Comparison of ENCODE assay signal across 25 mouse cellular contexts in genomic region chr2:52831585-52831984, GRCm38 (mm10). TPM values are rescaled to one million over a fixed set of nuclear protein-coding genes. Genes with fewer than 3 reads are reported as not detected.
DNase-seq lines count a peak whose midpoint lies in the region; ATAC-seq and TF ChIP-seq lines count a peak whose summit lies in the region.
"Had no signal": no experiment of that assay in that cellular context is flagged by ENCODE, and none has a peak within 500 bp of the region (broad histone marks: within the 10 kb centered on the region; RNA-seq: fewer than 3 reads in every experiment).

No protein-coding gene starts in this region.

- dilution Hi-C loops in CH12.LX (cut with MboI; ENCODE audit: extremely low pct_ligation_motif_present, extremely low pct_unique_long_range_greater_than_20kb, low sequenced_read_pairs): no loop called here

- ATAC-seq in granulocyte monocyte progenitor cell, adult 5-6 weeks (replicated peaks; ENCODE audit: poor library complexity, severe bottlenecking): peak; percentile 45; the same call in 1 of the 2 replicates
- peak; percentile 38; the same call in 1 of the 2 replicates for ATAC-seq in megakaryocyte progenitor cell, adult 5-6 weeks (replicated peaks; ENCODE audit: poor library complexity)
- no peak for ATAC-seq in cerebellum, adult (ENCODE audit: insufficient number of reproducible peaks, low FRiP score, low TSS enrichment)
- ATAC-seq: activated CD4-positive, CD25-positive, alpha-beta regulatory T cell, adult 4 months; CD4-positive, CD25-positive, alpha-beta regulatory T cell, adult 4 months; forebrain, embryonic 13.5 days; forebrain, embryonic 15.5 days; forebrain, postnatal 0 days had no signal

- DNase-seq in 416B (ENCODE audit: low read depth) (peak; percentile 42), CH12.LX (ENCODE audit: extremely low read depth) (peak; percentile 24)
- no peak for DNase-seq in T-cell, adult 2 months (ENCODE audit: low spot score)
- no peak for DNase-seq in adrenal gland, postnatal 10 days
- DNase-seq: adrenal gland, adult 2 months; adrenal gland, postnatal 14 days; adrenal gland, postnatal 36 days; B cell, adult 2 months; cerebellum, adult 11 months; cerebellum, adult 18-20 months; cerebellum, adult 8-10 months; cerebellum, adult 9-11 months; cerebellum, postnatal 14 days; cerebellum, postnatal 36 days; forebrain, postnatal 0 days had no signal

- H3K79me2 ChIP-seq in CH12.LX (replicated peaks; ENCODE audit: control insufficient read depth, extremely low read depth, insufficient read depth, poor library complexity, severe bottlenecking): no peaks in the 10 kb centered on the region

- no peak overlapping the region for H3K27ac ChIP-seq in CH12.LX (ENCODE audit: insufficient read depth, low read depth)
- H3K27ac ChIP-seq: embryonic facial prominence, embryonic 10.5 days; embryonic facial prominence, embryonic 12.5 days; forebrain, embryonic 13.5 days; forebrain, embryonic 15.5 days had no signal

- no peak for TF ChIP-seq RAD21 in CH12.LX (IDR thresholded peaks at IDR 0.05; ENCODE audit: low read depth, low read length)

- H3K4me3 ChIP-seq in CH12.LX (replicated peaks in 1 of 3; ENCODE audit: low read depth in 2 of 3, low read length in 2 of 3, poor library complexity in 1 of 3): no peak overlapping the region
- H3K4me3 ChIP-seq: embryonic facial prominence, embryonic 10.5 days; embryonic facial prominence, embryonic 12.5 days; forebrain, embryonic 13.5 days; forebrain, embryonic 15.5 days had no signal

- TF ChIP-seq EP300 in CH12.LX (IDR thresholded peaks at IDR 0.05; ENCODE audit: low read length): no peak

- no peaks in the 10 kb centered on the region for H3K27me3 ChIP-seq in CH12.LX (replicated peaks)
- H3K27me3 ChIP-seq: embryonic facial prominence, embryonic 12.5 days; forebrain, embryonic 13.5 days; forebrain, embryonic 15.5 days had no signal

- H3K9ac ChIP-seq in CH12.LX (ENCODE audit: insufficient read depth, low read depth): no peak overlapping the region
- H3K9ac ChIP-seq: embryonic facial prominence, embryonic 12.5 days; forebrain, embryonic 13.5 days; forebrain, embryonic 15.5 days; forebrain, postnatal 0 days had no signal

- no peaks in the 10 kb centered on the region for H3K9me3 ChIP-seq in CH12.LX (replicated peaks; ENCODE audit: low read length)
- H3K9me3 ChIP-seq: embryonic facial prominence, embryonic 10.5 days; forebrain, embryonic 13.5 days; forebrain, embryonic 15.5 days had no signal

- in situ Hi-C loops in CH12.LX (cut with MboI; ENCODE audit: low pct_ligation_motif_present, low pct_unique_long_range_greater_than_20kb, low sequenced_read_pairs): no loop called here

- H3K4me2 ChIP-seq in CH12.LX (ENCODE audit: insufficient read depth, low read depth, poor library complexity, severe bottlenecking): no peak overlapping the region
- H3K4me2 ChIP-seq: embryonic facial prominence, embryonic 12.5 days; forebrain, embryonic 13.5 days; forebrain, embryonic 15.5 days had no signal

- peaks cover 0 to 31% of the 10 kb centered on the region in 2 experiments; a peak in 2 of 4 replicates for H3K4me1 ChIP-seq in CH12.LX (ENCODE audit: control insufficient read depth in 1 of 2, insufficient read depth in 2 of 2)
- H3K4me1 ChIP-seq: embryonic facial prominence, embryonic 10.5 days; embryonic facial prominence, embryonic 12.5 days; forebrain, embryonic 13.5 days; forebrain, embryonic 15.5 days had no signal

- TF ChIP-seq POLR2A in CH12.LX (IDR thresholded peaks at IDR 0.05; ENCODE audit: low read depth, low read length): no peak

- H3K36me3 ChIP-seq in CH12.LX (replicated peaks in 1 of 2; ENCODE audit: control insufficient read depth in 1 of 2, insufficient read depth in 1 of 2, low read length in 1 of 2): no peaks in the 10 kb centered on the region
- H3K36me3 ChIP-seq: embryonic facial prominence, embryonic 10.5 days; embryonic facial prominence, embryonic 12.5 days; forebrain, embryonic 15.5 days had no signal

- no peak for TF ChIP-seq CTCF in CH12.LX (conservative IDR thresholded peaks at IDR 0.05 in 1 of 2, IDR thresholded peaks at IDR 0.05 in 1 of 2; ENCODE audit: low read depth in 2 of 2, low read length in 2 of 2)

TF ChIP-seq in CH12.LX, 34 proteins besides CTCF, POLR2A, EP300 and RAD21:
- TF ChIP-seq MEF2A (IDR thresholded peaks at IDR 0.05; ENCODE audit: borderline replicate concordance, low read depth, low read length) (no peak), NRF1 (IDR thresholded peaks at IDR 0.05; ENCODE audit: low read depth, low read length) (no peak), HCFC1 (IDR thresholded peaks at IDR 0.05; ENCODE audit: low read depth, low read length) (no peak), ELF1 (IDR thresholded peaks at IDR 0.05; ENCODE audit: low read depth, low read length) (no peak), SIN3A (IDR thresholded peaks at IDR 0.05; ENCODE audit: low read length) (no peak), ZNF384 (IDR thresholded peaks at IDR 0.05; ENCODE audit: low read depth, low read length) (no peak), ZKSCAN1 (IDR thresholded peaks at IDR 0.05; ENCODE audit: borderline replicate concordance, low read depth, low read length) (no peak), MXI1 (IDR thresholded peaks at IDR 0.05; ENCODE audit: low read depth, low read length) (no peak), TBP (conservative IDR thresholded peaks at IDR 0.05; ENCODE audit: low read depth, low read length) (no peak), JUND (conservative IDR thresholded peaks at IDR 0.05; ENCODE audit: low read depth, low read length) (no peak), IRF4 (IDR thresholded peaks at IDR 0.05; ENCODE audit: low read depth, low read length) (no peak), RCOR1 (conservative IDR thresholded peaks at IDR 0.05; ENCODE audit: low read depth, low read length) (no peak), ETS1 (conservative IDR thresholded peaks at IDR 0.05; ENCODE audit: low read depth, low read length) (no peak)

RNA-seq across cellular contexts. Expression of gene Fmnl2, which starts 26.1 kb away (rescaled TPM):
- 0.42 and 0.59 TPM in 2 replicates for total RNA-seq in CH12.LX (2012; rRNA removed)
- 2.1 and 2.2 TPM in 2 replicates for total RNA-seq in CH12.LX (2014; rRNA removed)
- polyA plus RNA-seq in CH12.LX (2012; ENCODE audit: insufficient read length, low read depth): 2.8 and 2.9 TPM in 2 replicates
- 4.0 and 5.7 TPM in 2 replicates for total RNA-seq in granulocyte monocyte progenitor cell, adult 5-6 weeks (2014; fragmentation: Nextera tagmentation)
- 3.8 and 4.4 TPM in 2 replicates for total RNA-seq in granulocyte monocyte progenitor cell, adult 5-6 weeks (2017)
- 6.9 and 7.5 TPM in 2 replicates for total RNA-seq in megakaryocyte progenitor cell, adult 5-6 weeks (2015)
- total RNA-seq in megakaryocyte progenitor cell, adult 5-6 weeks (2017): 3.1 and 3.3 TPM in 2 replicates
- total RNA-seq in adrenal gland, postnatal 10 days (2021): 10 to 100 TPM; 15.2 to 15.7 TPM
- total RNA-seq: MEL had no signal

Comparison
In these comparisons a context has a peak if more than half of its experiments do, and no peak if none do; other contexts are left out.
1. DNase-seq: peak in 416B (single experiment) and CH12.LX (single experiment); none in T-cell, adult 2 months (single experiment) and adrenal gland, postnatal 10 days (single experiment).